Mouse (Mus musculus): Measurements from ENCODE around the gene Dap3. TPM values are rescaled to one million over a fixed set of nuclear protein-coding genes. Genes with fewer than 3 reads are reported as not detected.

Dap3 gene
- total RNA-seq, 2 experiments from 2014 or later = 107 to 108 TPM

DNA sequence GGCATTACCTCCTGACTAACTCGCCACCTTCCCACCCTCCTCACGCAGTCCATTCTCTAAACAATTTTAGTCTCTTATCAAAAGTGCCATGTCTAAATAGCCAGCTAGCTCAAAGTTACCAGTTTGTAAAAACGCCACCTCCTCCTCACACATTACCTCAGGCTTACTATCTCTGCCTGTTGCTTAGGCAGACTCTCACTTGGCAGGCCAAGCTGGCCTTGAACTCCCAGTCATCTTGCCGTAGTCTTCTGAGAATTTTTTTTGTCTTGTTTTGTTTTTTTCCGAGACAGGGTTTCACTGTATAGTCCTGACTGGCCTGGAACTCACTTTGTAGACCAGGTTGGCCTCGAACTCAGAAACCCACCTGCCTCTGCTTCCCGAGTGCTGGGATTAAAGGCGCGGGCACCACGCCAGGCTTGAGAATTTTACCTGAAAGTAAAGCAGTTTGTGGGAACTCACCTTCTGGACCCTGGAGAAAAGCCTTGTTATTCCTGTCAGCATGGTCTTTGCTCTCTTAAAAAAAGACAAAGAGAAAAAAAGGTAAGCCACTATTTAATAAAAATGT, 8.6 kb downstream of the Dap3 start:
- no peak for TF ChIP-seq CTCF (conservative IDR thresholded peaks at IDR 0.05)
- no peak overlapping the region for H3K4me3 ChIP-seq
- H3K27ac ChIP-seq = no peak overlapping the region

DNA sequence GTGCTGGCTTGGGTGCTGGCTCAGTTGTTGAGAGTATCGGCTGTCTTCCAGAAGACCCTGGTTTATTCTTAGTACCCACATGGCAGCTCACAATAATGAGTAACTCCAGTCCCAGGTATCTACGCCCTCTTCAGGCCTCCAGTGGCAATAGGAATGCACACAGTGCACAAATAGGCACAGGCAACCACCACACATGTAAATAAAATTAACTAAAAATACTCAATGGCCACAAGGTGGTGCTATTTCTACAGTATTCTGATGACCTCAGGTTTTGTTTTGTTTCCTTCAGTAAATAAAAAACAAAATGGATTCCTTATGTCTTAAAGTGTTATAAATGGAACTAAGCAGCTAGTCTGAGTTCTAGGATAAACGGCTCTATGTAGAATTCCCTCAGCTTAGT, 11.2 kb downstream of the Dap3 start:
- peak in 1 of 2 experiments; percentile 26 for DNase-seq (ENCODE audit: low spot score in 2 of 2)
- peak; percentile 87 for TF ChIP-seq CTCF (conservative IDR thresholded peaks at IDR 0.05)
- Histone ChIP-seq H3K4me3 (no peak overlapping the region), H3K27ac (no peak overlapping the region)

More for the DNA sequence above, 8.6 kb downstream of the Dap3 start:
- no peak for DNase-seq (ENCODE audit: low spot score in 2 of 2)

DNA sequence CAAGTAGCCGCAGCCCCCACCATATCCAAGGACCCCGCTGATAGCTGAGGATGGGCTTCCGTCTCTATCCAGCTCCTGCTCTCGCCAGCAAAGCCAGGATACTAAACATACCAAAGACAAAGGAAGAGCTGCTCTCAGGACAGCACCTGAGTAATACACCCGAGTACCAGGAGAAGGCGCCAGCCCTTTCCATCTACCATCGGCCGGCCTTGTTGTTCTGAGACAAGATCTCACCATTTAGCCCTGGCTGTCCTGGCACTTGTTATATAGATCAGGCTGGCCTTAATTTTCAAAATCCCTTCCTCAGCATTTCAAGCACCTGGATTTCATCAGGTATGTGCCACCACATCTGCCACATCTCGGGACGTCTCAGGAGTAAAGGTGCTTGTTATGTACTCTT, 11.9 kb downstream of the Dap3 start:
- TF ChIP-seq CTCF (conservative IDR thresholded peaks at IDR 0.05) = 0 out of 2 replicates have a peak, but pooled peaks have one; percentile 11
- Histone ChIP-seq H3K27ac (no peak overlapping the region), H3K4me3 (no peak overlapping the region)

DNA sequence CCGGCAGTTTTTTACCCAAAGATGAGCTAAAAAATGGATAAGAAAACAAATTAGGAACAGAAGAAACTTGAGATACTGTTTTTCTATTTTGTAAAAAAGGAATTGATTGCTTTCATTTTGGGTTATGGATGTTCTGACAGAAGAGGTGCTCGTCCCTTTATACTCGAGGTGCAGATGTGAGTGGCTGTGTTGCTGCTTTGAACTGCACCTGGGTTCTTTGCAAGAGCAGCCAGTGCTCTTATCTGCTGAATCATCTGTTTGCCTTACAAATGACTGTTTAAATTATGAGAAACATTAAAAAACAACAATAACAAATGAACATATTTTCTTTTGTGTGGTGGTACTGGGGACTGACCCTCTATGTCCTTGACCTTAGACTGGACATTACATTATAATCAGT, 21.5 kb downstream of the Dap3 start:
- TF ChIP-seq CTCF (conservative IDR thresholded peaks at IDR 0.05) = no peak
- no peak for DNase-seq (ENCODE audit: low spot score in 2 of 2)
- Histone ChIP-seq H3K27ac (no peak overlapping the region), H3K4me3 (no peak overlapping the region)

More for the DNA sequence above, 11.9 kb downstream of the Dap3 start:
- DNase-seq (ENCODE audit: low spot score in 2 of 2) = no peak

DNA sequence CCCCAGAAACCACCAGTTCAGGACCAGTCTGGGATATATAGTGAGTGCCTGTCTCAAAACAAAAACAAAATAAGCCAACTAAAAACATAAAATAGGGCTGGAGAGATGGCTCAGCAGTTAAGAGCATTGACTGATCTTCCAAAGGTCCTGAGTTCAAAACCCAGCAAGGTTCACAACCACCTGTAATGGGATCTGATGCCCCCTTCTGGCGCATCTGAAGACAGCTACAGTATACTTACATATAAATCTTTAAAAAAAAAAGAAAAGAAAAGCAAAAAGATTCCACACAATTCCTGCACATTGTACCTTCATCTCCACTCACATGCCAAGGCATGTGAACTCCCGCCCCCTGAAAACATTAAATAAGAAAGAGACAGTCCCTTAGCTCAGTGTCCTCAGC, 25.3 kb downstream of the Dap3 start:
- DNase-seq (ENCODE audit: low spot score in 2 of 2) = no peak
- Histone ChIP-seq H3K4me3 (no peak overlapping the region), H3K27ac (no peak overlapping the region)
- TF ChIP-seq CTCF (conservative IDR thresholded peaks at IDR 0.05) = peak; percentile 53

DNA sequence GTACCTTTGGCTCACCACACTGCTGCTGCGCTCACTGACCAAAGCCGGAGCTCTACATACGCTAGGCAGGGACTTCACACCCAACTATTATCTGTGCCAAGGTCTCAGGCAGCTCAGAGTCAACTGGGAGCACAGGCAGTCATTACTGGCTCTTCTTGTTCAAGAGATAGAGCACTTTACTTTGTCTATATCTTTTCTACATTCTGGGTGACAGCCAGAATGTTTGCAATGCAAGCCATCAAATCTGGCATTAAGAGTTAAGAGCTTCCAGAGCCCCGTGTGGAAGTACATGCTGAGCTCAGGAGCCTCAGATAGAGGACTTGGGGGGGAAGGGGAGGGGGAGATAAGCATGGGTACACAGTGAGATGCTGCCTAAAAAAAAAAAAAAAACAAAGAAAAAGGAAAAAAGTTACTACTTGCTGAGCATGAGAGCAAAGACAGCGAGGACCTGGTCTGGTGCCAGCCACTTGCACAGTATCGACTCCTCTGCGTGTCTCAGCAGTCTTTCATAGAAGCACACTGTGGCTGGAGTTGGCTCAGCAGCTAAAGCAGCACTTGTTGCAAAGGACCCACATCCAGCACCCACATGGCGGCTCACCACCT, 26.9 kb downstream of the Dap3 start:
- H3K4me3 ChIP-seq = no peak overlapping the region
- H3K27ac ChIP-seq = no peak overlapping the region
- DNase-seq (ENCODE audit: low spot score in 2 of 2) = no peak
- no peak for TF ChIP-seq CTCF (conservative IDR thresholded peaks at IDR 0.05)

DNA sequence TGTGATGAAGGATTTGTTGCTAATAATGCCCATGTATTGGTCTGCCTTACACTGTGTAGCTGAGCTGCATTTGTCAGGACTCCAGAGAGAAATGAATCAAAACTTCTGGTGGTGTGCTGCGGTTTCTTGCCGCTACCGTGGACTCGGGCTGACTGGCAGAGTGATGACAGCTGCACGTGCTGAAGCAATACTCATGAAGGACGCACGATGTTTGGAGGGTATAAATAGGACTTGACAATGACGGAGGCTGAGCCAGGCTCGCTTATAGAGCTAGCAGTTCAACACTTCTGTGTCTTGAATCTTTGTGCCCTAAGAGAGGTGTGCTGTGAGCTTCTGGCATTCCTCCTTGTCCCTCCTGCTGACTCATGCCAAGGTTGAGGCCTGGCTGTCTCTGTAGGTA, 29.6 kb downstream of the Dap3 start:
- TF ChIP-seq CTCF (conservative IDR thresholded peaks at IDR 0.05) = no peak
- no peak for DNase-seq (ENCODE audit: low spot score in 2 of 2)
- H3K27ac ChIP-seq = no peak overlapping the region
- H3K4me3 ChIP-seq = no peak overlapping the region

DNA sequence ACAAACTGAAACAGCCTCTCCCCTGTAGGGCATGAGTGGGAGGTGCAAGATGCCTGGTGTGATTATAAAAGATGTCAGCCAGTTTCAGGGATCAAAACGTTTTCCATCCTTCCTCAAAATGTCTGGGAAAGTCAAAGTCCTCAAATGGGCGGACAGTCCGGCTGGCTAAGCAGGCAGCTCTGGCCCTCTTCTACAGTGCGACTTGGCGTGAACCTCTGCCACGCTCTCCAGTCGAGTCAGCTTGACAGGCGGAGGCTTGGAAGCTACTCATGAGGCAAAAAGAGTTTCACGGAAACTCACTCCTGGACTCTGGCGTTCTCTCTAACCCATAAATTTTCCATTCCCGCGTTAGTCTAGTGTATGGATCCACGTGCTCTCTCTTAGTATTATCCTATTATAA, 32.0 kb downstream of the Dap3 start:
- Histone ChIP-seq H3K4me3 (no peak overlapping the region), H3K27ac (no peak overlapping the region)
- DNase-seq (ENCODE audit: low spot score in 2 of 2) = no peak
- TF ChIP-seq CTCF (conservative IDR thresholded peaks at IDR 0.05) = peak; percentile 51

DNA sequence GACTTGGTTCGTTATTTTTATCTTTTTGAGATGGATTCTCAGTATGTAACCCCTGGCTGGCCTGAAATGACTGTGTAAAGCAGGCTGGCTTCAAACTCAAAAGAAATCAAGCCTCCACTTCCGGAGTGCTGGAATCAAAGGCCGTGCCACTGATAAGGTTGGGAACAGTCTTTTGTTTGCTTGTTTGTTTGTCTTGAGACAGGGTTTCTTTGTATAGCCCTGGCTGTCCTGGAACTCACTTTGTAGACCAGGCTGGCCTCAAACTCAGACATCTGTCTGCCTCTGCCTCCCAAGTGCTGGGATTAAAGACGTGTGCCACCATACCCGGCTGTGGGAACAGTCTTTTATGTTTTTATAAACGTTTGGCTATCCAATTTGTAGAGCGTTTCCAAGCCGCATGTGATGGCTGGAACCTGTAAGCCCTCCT, 36.6 kb downstream of the Dap3 start:
- peak overlapping the region; percentile 94 for H3K27ac ChIP-seq
- DNase-seq (ENCODE audit: low spot score in 2 of 2) = no peak
- peak overlapping the region; percentile 96 for H3K4me3 ChIP-seq
- TF ChIP-seq CTCF (conservative IDR thresholded peaks at IDR 0.05) = no peak

DNA sequence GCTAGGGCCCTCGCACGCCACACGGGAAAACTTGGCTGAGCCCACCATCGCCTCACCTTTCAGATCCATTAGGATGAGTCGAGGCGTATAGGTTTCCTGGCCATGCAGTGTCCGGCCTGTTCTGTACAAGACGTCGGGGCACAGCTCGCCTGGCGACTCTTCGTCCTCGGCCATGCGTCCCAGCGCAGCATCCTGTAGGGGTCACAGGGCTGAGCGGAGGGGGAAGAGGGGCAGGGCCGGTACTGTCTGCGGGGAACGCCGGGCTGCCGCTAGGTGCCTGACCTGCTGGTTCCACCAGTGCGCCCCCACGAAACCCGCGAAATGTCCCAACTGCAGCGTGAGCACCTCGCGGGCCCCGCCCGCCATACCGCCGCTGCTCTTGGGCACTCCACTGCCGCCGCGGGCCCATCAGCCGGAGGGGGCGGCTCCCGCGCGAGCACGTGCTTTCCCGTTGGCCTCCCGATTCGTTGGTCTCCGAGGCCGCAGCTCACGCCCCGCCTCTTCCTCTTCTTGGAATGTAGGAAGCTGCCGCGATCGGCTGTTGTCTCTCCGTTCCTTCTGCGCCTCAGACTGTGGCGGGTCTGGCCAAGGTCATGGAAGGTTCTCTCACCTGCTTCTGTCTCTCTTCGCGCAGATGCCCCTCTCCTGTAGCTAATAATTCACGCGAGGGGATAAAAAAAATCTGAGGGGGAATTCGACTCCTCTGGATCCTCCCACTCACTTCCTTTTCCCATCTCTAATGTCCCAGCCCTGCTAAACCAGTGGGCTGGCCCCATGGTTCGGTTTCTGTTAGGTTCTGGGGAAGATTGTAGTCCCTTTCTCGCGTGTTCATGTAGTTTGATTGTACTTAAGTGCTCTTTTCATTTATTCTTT, 37.2 kb downstream of the Dap3 start, which contains the start of gene Msto1:
Gene Msto1, minus strand, starts transcription at position 489 of the 873 bp plus-strand sequence.
- H3K27ac ChIP-seq = peak within 1 kb of the TSS; percentile 94
- TF ChIP-seq CTCF (conservative IDR thresholded peaks at IDR 0.05) = peak; percentile 37
- DNase-seq (ENCODE audit: low spot score in 2 of 2) = peak; percentile 90 to 94
- H3K4me3 ChIP-seq = peak within 1 kb of the TSS; percentile 96

DNA sequence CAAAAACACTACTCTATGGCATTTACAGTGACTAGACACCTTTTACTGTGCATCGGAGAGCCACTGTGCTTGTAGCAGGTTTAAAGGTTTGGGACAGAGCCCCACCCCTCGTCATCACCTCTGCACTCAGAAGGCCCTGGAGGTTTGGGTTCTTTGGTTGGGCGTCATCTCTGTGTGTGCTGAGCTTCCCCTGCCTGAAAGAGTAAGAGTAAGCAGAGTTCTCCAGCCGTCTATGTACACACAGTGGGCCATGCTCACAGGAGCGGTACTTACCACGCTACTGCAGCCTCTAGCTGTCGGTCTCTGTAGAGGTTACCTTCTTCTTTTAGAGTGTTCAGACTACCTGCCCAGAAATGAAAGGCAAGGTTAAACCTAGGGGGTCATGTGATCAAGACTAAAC, 38.4 kb downstream of the Dap3 start:
- no peak overlapping the region for H3K27ac ChIP-seq
- no peak for DNase-seq (ENCODE audit: low spot score in 2 of 2)
- no peak overlapping the region; the same call in 1 of the 2 replicates for H3K4me3 ChIP-seq
- TF ChIP-seq CTCF (conservative IDR thresholded peaks at IDR 0.05) = no peak

DNA sequence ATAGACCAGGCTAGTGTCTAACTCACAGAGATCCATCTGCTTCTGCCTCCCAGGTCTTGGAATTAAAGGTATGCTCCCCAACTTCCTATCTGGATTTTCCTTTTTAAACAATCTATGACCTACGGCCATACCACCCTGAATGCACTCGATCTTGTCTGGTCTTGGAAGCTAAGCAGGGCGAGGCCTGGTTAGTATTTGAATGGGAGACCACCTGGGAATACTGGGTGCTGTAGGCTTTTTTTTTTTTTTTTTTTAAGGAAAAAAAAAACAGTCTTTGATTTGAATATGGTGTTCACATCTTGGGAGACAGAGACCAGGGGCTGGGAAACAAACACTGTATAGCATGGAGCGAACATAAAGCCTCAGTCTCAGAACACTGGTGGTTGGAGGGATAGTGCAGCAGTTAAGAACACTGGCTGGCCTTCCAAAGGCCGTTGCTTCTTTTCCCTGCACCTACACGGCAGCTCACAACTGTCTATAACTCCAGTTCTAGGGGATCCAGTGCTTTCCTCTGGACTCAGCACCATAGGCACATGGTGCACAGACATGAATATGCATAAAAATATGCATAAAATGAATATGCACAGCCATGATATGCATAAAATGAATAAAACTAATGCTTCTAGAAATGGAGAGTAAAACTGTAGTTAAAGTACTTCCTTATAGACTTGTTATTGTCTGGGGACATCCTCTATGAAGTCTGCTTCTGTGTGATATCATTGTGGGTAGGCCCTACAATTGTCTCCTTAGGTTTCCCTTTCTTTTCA, 44.4 kb downstream of the Dap3 start:
- Histone ChIP-seq H3K27ac (no peak overlapping the region), H3K4me3 (no peak overlapping the region)
- no peak for TF ChIP-seq CTCF (conservative IDR thresholded peaks at IDR 0.05)
- DNase-seq (ENCODE audit: low spot score in 2 of 2) = no peak
